Mouse (Mus musculus): ENCODE data around the gene Zfp260.

DNA sequence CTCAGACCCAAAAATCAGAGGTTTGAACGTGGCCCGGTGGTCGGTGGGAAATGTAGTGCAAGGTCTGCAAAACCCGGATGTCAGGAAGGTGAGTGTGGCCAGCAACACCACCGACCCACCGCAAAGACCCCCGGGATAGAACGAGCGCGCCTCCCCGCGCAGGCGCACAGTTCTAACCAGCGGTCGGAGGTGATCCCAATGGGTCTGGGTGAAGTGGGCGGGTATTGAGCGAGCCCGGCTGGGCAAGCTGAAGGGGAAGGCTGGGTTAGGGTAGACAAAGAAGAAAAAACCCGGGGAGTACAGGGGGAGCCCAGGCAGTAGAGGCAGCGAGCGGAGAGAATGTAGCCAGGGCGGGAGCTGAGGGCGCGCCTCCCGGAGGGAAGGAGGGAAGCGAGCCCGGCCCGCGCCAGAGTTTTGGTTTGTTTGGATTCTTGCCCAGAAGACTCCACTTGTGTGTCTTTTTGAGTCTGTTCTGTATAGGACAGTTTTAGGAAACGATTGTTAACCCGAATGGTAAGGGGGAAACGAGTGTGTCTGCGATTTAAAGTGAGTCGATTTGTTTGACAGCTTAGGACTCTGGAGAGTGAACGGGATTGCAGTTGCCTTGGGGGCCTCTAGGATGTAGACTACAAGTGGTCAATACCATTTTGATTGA, 49.1 kb downstream of the Zfp260 start:
- TF ChIP-seq POLR2A (IDR thresholded peaks at IDR 0.05; ENCODE audit: borderline replicate concordance, extremely low read depth, low read depth, low read length): no peak
- no peak for TF ChIP-seq CTCF (IDR thresholded peaks at IDR 0.05; ENCODE audit: insufficient read depth, low read length)

All from lung, adult 2 months (tissue).